Mouse (Mus musculus) c-Kit-positive CD71-positive TER-119-positive erythroid progenitor cells, embryonic 14.5 days (primary cell): ENCODE results near the gene Sap30.
"Not testable (repeated sequence)": the region's sequence is repeated elsewhere in the genome, so short reads cannot be mapped to it uniquely, and the experiment has no call there.

Experiments used
- DNase-seq: peaks from one replicate; pipeline ENCODE4 v3.0.0-alpha.2; 2013; ENCODE audit warnings: low spot score

Sap30 gene

GRCm38 (mm10) chr8:57498494-57498846 is 10.8 kb upstream of the Sap30 start:
- no peak for DNase-seq

- DNase-seq = no peak
Measured at GRCm38 (mm10) chr8:57491873-57492272, 4.2 kb upstream of the Sap30 start.

DNA sequence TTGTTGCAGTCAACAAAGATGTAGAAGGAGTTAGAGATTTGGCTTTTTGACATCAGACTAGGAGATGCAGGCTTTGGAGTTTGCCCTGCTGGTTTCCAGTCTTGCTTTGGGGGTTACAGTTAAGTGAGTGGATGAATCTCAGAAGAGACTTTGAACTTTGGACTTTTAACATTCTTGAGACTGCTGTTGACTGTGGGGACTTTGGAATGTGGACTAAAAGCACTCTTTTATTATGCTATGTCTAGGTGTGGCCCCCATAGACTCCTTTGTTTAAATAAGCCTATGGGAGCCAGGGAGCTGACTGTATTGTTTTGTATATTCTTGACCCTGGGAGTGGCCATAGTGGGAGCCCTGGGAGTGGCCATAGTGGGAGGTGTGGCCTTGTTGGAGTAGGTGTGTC is 2.2 kb upstream of the Sap30 start:
- no peak for DNase-seq

DNA sequence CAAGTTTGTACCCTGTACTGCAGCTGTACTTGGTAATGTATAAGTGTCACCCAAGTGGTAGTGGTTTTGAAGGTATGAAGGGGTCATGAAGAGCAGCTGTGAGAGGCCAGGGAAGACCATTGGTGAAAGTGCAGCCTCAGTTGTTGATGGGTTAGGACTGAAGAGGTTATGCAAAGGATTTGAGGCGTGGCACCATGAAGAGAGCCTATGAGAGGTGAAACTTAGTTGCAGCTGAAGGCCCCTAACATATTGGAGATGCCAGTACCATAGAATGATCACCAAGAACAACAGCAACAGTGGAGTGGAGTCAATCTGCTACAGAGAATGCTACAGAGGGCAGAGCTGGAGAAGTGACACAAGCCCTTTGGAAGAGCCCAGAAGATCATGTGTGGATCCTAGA is 1.7 kb upstream of the Sap30 start:
- DNase-seq = no peak

DNA sequence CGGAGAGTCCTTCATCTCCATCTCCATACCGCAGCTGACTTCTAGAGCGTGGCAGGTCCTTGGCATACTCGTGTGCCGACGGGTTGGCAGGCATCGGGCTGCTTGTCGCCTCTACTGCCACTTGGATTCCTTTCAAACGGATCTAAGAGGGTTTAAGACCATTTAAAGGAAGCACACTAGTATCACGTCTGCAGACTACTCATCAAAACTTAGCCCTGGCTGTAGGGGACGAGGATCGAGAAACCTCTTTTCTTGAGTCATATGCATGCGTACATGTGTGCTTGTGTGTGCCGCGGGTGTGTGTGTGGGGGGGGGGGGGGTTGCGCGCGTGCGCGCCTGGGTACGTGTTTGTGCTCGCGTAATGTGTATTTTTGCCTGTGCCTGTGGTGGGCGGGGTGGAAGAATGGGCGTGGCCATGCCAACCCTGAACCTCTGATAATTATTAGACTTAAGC is 679 bp upstream of the Sap30 start:
- peak; percentile 71 for DNase-seq

GRCm38 (mm10) chr8:57486491-57487440 is 894 bp downstream of the Sap30 start:
- DNase-seq = peak; percentile 38

- DNase-seq = no peak
Measured at GRCm38 (mm10) chr8:57480606-57481005, 7.1 kb downstream of the Sap30 start.

- DNase-seq = no peak
Measured at GRCm38 (mm10) chr8:57479700-57480099, 8.0 kb downstream of the Sap30 start.

DNA sequence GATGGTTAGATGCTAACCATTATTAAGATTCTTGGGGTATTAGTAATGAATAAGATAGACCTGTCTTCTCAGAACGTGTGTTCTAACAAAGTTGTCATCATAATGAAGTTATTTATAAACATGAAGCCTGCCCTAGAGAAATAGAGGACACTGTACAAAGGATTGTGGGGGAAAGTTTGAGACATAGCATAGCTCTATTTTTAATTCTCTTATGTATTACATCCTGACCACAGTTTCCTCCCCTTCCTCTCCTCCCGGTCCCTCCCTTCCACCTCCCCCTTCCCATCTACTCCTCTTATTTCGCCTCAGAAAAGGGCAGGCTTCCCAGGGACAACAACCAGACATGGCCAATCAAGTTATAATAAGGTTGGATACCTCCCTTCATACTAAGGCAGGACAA is 9.3 kb downstream of the Sap30 start:
- DNase-seq = no peak

GRCm38 (mm10) chr8:57473751-57474150 is 13.9 kb downstream of the Sap30 start:
- no peak for DNase-seq

- no peak for DNase-seq
Measured at GRCm38 (mm10) chr8:57470863-57471262, 16.8 kb downstream of the Sap30 start.

GRCm38 (mm10) chr8:57468624-57469023 is 19.0 kb downstream of the Sap30 start:
- DNase-seq = no peak

DNA sequence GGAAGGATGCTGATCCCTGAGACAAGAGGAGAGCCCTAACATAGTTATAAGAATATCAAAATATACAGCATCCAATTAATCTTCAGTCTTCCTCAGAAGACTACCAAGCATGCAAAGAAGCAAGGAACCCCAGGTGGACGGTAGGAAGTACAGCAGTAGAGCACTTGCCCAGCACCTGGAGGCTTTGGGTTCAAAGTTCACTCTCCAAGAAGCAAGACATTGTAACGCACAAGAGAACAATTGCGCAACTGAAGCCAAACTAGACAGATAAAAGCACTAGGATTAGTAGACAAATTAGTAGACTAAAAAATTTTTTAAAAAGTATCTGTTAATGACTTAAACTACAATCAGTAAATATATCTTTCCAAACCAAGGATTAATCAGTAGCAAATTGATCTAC is 23.9 kb downstream of the Sap30 start:
- no peak for DNase-seq

DNA sequence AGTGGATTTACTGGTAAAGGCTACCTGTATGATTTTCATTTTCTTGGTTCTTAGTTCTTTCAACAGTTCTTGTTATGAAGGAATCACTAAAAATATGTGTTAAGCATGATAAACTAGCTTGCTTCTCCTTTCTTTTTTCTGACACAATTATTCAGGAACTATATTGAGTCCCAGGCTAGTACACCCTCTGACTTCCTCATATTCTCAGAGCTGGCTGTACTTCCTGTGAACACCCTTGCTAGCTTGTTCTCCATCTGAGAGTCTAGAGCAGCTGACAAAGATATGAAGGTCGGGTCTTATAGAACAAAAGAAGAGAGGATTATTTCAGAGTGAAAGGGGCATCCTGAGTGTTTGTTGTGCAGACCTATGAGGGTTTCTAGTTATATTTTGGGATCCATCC is 24.8 kb downstream of the Sap30 start:
- no peak for DNase-seq

GRCm38 (mm10) chr8:57457942-57458341 is 29.7 kb downstream of the Sap30 start:
- DNase-seq = no peak

DNA sequence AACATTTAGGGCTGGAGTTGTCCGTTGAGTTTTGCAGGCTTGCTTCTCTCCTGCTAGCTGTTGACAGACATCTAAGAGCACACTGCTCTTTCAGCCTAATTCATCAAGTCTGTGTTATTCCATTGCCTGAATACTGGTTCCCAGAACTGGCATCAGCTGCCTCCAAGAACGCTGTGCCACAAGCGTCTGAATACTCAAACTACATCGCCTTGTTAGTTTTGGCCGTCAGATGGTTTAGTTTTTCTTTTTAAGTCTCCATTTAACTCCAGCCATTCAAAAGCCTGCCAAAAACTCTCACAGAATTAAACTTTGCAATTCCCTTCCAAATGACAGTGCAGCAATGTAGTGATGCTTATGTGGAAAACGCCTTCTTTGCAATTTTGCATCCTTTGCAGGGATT is 30.5 kb downstream of the Sap30 start:
- no peak for DNase-seq

DNA sequence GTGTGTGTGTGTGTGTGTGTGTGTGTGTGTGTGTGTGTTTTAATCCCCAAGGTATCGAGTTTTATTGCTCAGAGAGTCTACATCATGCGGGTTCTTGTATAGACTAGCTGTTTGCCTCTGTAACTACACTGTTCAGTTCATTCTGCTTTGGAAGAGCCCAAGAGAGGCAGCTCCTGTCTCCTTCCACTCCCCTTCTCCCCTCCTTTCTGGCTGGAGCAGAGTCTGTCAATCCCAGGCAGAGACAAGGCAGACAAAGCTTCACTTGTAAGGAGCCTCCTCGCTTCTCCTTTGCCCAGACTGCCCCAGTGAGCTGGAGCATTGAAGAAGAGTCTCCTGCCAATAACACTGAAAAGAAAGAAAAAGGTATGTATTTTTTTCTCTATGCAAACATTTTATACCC is 31.9 kb downstream of the Sap30 start, which contains the start of gene Scrg1:
Gene Scrg1, plus strand, starts transcription at position 159 of the 400 bp plus-strand sequence.
- DNase-seq = no peak

DNA sequence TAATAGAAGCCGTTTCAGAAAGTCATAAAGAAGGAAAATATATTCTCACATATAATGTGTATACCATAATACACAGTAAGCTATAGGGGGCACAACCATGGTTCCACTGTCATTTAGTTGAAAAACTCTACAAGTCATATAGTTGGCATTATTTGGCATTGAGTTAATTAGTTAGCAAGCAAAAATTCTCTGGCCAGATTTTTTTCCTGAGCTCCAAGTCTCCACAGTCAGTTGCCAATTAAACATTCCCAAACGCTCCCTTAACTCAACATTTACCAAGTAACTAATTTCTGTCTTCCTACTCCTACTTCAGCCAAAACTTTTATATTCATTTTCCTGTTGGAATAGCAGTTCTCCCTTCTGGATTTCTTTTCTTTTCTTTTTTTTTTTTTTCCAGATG is 34.3 kb downstream of the Sap30 start:
- DNase-seq = no peak

DNA sequence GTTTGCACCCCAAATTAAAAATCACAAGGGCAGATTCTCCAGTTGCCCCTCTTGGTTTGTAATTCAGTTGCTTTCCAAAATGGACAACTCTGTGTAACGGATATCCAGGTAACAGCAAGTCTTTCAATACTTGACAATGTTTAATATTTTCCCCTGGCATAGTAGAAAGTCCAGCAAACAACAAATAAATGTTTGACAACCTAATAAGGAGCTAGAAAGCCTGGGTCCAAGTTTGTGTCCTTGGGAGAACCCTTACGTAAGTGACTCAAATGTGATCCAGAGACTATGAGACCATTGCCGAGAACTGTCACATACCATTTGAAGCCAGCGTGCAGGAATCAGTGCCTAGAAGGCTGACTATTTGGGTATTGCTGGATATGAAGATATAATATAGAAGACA is 35.8 kb downstream of the Sap30 start:
- DNase-seq = no peak

DNA sequence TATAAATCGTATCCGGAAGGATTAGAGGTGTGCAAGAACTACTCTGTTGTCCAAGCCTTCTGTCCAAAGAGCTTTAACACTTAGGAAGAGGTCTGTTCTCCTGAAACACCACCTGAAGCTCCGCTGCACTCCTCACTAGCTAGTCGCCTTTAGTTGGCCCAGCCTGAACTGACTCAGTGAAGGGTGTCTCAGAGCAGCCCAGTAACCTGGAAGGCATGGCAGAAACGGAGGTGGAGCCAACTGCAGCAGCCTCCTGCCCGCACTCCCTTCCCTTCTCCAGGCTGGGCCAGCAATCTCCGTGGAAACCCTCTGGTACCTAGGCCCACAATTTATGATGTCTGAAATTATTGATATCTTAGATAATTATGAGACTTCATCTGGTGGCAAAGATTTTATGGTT is 36.9 kb downstream of the Sap30 start:
- no peak for DNase-seq

DNA sequence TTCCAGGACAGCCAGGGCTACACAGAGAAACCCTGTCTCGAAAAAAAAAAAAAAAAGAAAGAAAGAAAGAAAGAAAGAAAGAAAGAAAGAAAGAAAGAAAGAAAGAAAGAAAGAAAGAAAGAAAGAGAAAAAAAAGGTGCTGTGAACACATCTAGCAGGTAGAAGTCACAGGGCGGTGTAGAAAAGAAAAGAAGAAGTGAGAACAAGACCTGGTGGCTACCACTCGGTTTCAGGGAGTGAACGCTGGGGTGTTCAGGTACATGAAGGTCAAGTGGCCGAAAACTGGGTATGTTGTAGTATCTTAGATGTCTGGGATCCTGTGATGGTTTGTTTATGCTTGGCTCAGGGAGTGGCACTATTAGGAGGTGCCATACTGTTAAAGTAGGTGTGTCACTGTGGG is 41.8 kb downstream of the Sap30 start:
- DNase-seq = not testable (repeated sequence)

DNA sequence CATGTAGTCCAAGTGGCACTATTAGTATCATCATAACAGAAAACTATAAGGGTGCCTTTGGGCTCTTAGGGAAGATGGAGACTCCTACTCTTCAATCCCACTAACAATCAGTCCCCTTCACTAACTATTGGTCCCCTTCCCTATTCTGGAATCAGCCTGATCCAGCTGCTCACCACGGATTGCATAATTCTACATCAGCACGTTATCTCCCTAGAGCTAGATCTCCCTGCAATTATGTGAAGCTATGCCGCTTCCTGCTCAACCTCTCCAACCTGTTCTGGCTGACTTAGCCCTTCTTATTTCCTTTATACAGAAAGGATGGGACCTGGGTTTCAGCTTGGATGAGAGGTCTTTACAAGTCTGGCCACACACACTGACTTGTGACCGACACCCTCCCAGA is 44.4 kb downstream of the Sap30 start:
- no peak for DNase-seq

DNA sequence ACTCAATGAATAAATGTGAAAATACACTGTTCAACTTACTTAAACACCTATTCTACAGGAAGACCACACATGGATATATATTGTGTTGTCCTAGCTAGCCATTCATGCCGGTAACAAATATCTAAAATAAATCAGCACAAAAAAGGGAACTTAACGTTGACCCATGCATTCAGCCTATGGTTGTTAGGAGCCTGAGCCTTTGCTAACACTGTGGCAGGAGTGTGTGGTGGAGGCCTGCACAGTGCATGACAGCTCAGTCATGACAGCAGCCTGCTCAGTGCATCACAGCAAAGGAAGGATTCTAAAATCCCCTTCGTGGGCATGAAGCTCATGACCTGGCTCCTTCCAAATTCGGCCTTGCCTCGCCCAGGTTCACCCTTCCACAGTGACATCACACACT is 46.1 kb downstream of the Sap30 start:
- no peak for DNase-seq

- no peak for DNase-seq
Measured at GRCm38 (mm10) chr8:57441131-57441530, 46.5 kb downstream of the Sap30 start.
